Mouse (Mus musculus) adrenal gland, adult 2 months (tissue): ENCODE measurements around the gene Pik3r2. TPM values are rescaled to one million over a fixed set of nuclear protein-coding genes. Genes with fewer than 3 reads are reported as not detected.
A peak's percentile ranks its signal among the peaks of the same experiment; 100 is the strongest.

Experiments used
- DNase-seq: peaks from one replicate; pipeline ENCODE4 v3.0.0; 2021
- polyA plus RNA-seq: library from polyadenylated mRNA; depleted of rRNA; stranded (reverse); fragments of >200 nt; gene quantifications from 2 replicates; pipeline ENCODE4 v1.2.3, GENCODE M21; 2012
- total RNA-seq, 2 experiments: library from RNA; stranded (reverse); gene quantifications; 2 replicates each; pipeline ENCODE4 v1.2.3; 2021

Pik3r2 gene
- total and polyA plus RNA-seq, 3 experiments, result 37.2 to 305 (median 49.0) TPM

- no peak for DNase-seq
These were observed 24.6 kb upstream of the Pik3r2 start for GRCm38 (mm10) chr8:70801156-70801555.

GRCm38 (mm10) chr8:70800648-70801047 is 24.1 kb upstream of the Pik3r2 start:
- DNase-seq, result no peak

DNA sequence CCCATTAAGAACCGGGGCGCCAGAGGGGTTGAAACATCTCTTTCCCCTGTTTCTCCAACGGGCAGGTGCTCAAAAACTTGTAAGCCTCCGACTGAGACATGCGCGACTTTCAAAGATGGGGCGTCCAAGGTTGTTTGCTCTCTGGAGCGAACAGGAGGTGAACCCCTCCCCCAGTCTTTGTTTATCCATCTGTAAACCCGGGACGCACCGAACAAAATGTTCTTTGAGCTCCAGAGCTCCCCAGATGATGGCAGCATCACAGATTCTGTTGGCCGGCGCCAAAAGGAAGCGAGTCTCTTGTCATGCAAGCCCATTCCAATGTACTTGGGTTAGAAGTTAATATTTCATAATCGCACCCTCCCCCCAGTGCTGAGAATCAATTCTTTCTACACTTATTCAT is 21.8 kb upstream of the Pik3r2 start:
- no peak for DNase-seq

DNA sequence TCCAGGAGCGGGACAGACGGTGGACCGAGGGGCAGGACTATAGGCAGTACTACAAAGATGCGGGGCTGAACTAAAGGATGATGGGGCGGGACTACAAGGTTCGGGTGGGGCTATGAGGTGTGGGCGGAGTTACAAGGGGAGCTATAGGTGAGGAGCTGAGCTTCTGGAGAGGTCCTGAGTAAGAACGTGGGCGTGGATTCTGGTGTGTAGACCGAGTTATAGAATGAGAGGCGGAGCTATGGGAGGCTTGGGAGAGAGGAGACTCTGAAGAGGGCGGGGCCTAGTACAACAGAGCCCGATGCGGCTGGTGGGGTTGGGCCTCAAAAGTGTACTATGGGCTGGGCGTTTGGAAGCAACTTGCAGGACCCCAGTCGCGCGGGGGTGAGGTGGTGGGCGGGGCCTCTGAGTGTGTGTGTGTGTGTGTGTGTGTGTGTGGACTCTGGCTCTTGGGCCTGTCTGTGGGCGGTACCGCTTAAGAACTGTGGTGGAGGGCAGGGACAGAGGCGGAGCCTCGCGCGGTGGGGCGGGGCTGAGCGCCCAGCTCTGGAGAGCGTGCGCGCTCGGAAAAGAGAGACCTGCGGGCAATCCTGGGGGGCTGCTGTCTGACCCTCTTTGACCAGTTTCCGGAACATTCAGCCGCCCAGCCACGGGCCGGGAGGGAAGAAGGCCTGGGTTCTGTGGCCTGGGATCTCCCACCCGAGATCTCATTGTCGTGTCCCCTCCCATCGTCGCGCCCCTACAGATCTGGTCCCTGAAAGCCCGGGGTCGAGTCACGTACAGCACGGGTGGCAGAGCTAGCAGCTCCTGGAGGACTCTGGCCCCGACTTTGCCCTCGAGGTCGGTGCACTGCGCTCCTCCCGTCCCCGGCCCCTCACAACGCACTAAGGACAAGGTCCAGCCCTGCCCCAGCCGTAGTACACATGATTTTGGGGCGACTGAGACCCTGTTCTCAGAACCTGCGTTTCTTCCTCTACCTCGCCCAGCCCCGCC is 20.9 kb upstream of the Pik3r2 start:
- DNase-seq, result peak; percentile 96

DNA sequence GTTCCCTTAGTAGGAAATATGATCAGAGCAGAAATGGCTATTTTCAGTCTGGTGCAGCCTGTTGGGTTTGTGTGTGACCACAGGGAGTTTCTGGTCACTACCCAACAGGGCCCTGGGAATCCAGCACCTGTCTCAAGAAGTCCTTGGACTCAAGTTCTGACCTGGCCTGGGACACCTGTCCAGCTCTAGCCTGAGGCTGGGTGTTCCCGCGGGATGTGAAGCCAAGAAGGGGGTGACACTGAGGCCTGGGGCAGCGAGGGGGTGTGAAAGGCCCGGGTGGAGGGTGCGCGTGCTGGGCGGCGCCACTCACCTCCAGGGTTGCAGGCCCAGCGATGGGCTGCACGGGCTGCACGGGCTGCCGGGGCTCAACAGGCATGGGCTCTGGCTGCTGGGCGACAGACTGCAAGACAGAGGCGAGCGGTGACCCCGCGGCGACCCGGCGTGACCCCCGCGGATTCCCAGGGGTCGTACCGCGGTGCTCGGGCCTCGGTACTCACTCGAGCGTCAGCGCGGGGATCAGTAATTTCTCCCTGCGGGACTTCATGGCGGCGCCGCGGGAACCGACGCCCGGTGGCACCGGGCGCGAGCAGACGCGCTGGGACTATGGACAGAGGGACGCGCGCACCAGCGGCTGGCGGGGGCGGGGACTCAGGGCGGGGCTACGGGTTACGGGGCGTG is 20.0 kb upstream of the Pik3r2 start:
- DNase-seq, result no peak

DNA sequence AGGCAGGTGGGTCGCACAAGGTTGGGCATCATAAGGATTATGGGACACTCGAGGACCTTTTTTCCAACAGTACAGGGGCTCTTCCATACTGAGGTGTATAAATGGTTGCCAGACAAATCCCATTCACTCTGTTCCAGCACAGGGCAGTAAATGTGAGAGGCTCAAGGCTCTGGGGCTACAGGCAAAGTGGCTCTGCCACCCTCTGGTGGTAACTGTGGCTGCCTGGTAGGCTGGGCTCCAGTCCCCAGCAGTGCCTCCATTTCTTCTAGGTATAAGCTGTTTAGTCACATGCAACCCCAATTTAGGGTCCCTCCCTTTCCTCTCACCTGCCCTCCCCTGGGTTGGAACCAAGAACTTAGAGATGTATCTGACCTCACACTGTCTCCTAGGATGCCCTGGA is 18.9 kb upstream of the Pik3r2 start:
- no peak for DNase-seq

- DNase-seq, result no peak
These were observed 17.7 kb upstream of the Pik3r2 start for GRCm38 (mm10) chr8:70794215-70794614.

- no peak for DNase-seq
These were observed 16.2 kb upstream of the Pik3r2 start for GRCm38 (mm10) chr8:70792700-70793099.

GRCm38 (mm10) chr8:70791975-70792691 is 15.6 kb upstream of the Pik3r2 start:
- peak; percentile 99 for DNase-seq

- DNase-seq, result no peak
These were observed 14.8 kb upstream of the Pik3r2 start for GRCm38 (mm10) chr8:70791294-70791701.

- no peak for DNase-seq
These were observed 14.3 kb upstream of the Pik3r2 start for GRCm38 (mm10) chr8:70790846-70791245.

- DNase-seq, result no peak
These were observed 12.5 kb upstream of the Pik3r2 start for GRCm38 (mm10) chr8:70789046-70789445.

DNA sequence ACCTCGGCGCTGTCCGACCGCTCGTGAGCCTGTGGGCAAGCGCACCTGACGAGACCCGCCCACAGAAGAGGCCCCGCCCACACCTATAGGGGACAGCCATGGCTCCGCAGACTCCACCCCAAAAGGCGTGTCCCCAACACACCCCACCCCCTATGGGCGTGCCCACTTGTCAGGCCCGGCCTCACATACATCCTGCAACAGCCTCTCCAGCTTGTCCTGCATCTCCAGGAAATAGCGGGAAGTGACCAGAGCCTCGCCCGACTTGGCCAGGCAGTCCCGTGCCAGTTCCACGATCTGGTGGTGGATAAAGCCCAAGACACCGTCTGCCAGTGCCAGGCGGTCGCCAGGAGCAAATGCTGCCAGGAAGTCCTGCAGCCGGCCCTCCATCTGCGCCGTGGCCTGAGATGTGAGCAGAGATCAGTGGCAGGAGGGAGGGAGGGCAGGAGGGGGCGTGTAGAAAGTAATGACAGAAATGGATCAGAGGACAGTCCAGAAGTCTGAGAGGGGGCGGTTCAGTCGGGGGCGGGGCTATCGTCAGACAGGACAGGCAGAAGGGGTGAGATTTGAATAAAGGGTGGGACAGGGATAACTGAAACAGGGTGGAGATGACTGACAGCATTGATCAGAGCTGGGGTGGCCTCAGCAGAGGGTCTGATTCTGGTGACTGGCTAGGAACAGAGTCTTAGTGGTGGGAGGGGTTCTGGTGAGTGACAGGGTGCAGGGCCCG is 11.6 kb upstream of the Pik3r2 start:
- DNase-seq, result no peak

GRCm38 (mm10) chr8:70787051-70787445 is 10.5 kb upstream of the Pik3r2 start:
- DNase-seq, result no peak

DNA sequence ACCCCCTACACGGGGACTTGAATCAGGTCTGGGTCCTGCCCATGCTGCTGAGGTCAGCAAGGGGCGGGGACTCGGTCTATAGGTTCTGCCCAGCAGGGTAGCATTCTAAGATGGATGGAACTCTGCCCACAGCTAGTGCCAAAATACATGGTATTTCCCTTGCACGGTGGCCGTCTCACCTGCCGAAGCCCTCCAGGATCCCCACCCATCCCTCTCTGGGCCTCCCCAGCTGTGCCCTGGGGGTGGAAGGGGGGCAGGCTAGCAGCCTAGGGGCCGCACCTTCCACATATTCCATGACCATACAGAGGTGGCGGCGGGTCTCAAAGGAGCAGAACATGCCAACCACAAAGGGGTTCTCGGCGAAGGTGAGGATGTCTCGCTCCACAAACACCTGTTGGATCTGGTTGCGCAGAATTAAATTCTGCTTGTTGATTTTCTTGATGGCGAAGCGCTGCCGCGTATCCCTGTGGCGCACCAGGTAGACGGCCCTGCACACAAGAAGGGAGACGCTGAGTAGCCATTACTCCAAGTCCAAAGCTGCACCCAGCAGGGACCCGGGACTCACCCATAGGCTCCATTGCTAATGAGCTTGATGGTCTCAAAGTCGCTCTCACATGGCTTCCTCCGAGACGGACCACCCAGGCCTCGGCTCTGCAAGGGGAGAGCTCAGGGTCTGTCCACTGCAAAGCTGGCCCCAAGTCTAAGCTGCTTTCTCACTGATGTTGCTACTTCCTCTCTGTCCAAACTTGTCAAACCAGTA is 10.0 kb upstream of the Pik3r2 start:
- no peak for DNase-seq

- no peak for DNase-seq
These were observed 3.6 kb upstream of the Pik3r2 start for GRCm38 (mm10) chr8:70780093-70780492.

DNA sequence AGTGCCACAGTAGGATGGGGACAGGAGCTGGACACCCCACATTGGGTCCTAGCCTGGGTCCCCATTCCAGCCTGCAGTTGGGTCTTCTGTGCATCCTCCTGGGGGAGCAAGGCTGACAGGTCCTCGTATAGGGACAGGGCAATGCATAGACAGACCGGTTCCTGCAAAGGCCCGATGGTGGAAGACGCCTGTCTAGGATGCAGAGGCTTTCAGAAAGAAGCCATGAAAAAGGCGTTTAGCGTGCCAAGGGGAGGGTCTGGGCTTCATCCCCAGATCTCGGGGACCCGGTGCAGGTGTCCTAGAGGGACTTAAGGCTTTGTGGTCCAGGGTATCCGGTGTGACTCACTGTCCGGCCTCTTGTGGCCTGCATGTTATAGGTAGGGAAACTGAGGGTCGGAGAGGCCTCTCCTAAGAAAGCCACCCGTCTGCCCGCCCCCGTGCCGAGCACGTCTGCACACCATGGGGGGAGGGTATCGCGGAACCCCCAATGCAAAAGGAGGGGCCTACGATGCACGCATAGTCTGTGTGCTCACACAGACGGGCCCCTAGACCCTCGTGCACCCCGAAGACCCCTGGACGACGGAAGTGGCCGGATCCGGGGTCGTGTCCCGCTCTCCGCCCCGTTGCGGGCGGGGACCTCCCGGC is 540 bp downstream of the Pik3r2 start:
- DNase-seq, result peak; percentile 55

GRCm38 (mm10) chr8:70775227-70775626 is 1.3 kb downstream of the Pik3r2 start:
- DNase-seq, result no peak

DNA sequence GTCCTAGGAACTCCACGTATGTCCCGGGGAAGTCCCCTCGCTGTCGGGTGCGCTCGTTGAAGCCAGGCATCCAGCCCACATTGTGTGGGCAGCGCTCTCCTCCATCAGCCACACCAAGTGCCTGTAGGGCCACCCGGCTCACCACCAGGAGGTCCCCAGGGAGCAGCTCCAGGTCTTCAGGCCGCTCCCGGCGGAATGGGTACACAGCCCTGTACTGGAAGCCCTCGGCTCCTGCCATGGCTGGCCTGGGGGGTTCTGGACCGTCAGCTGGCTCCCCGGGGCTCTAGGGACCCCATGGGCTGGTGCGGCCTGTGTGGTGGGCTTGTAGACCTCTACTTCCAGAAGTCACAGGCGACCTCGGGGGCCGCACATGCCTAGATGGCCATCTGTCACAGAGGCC is 1.8 kb downstream of the Pik3r2 start:
- DNase-seq, result no peak

DNA sequence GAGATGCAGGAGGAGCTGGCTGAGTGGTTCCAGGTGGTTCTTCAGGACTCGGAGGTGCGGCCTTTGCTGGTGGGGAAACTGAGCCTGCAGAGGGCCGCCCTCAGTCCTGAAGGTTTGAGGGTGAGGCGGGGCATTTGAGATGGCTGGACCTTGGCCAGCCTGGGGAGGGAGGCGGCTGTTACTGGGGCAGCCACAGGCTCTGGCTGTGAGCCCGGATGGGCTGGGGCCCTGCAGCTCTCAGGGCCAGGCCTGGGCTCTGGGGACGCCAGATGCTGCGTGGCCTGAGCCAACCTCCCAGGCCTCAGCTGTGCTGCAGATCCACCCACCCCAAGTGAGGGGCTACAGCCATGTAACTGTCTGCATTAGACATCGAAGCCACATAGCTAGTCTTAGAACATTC is 2.7 kb downstream of the Pik3r2 start:
- peak; percentile 89 for DNase-seq

- DNase-seq, result no peak
These were observed 3.1 kb downstream of the Pik3r2 start for GRCm38 (mm10) chr8:70773410-70773809.
